22 mouse cellular contexts compared by ENCODE assay signal in genomic region chr16:45350767-45351166, GRCm38 (mm10). TPM values are rescaled to one million over a fixed set of nuclear protein-coding genes. Genes with fewer than 3 reads are reported as not detected.
"Had no signal": no experiment of that assay in that cellular context is flagged by ENCODE, and none has a peak within 500 bp of the region (broad histone marks: within the 10 kb centered on the region; RNA-seq: fewer than 3 reads in every experiment).

No protein-coding gene starts in this region.

- H3K4me2 ChIP-seq: limb, embryonic 13.5 days; liver, embryonic 12.5 days; liver, embryonic 15.5 days; midbrain, embryonic 12.5 days; neural tube, embryonic 13.5 days; stomach, embryonic 15.5 days had no signal

- H3K27me3 ChIP-seq: limb, embryonic 13.5 days; liver, embryonic 12.5 days; liver, embryonic 15.5 days; midbrain, embryonic 12.5 days; neural tube, embryonic 13.5 days; stomach, embryonic 15.5 days had no signal

- DNase-seq: kidney, adult 9 months; kidney, postnatal 25 days; layer of hippocampus, adult 9-11 months; liver; lung, adult 18-20 months; lung, postnatal 36 days; retina, postnatal 1 day; right cerebral cortex, postnatal 25 days; spleen, adult 18-20 months; thymus, adult 18-20 months; thymus, postnatal 36 days had no signal

- H3K36me3 ChIP-seq: limb, embryonic 10.5 days; limb, embryonic 13.5 days; liver, embryonic 12.5 days; liver, embryonic 15.5 days; midbrain, embryonic 12.5 days; neural tube, embryonic 13.5 days; stomach, embryonic 15.5 days had no signal

- H3K9ac ChIP-seq: limb, embryonic 13.5 days; liver, embryonic 12.5 days; liver, embryonic 15.5 days; midbrain, embryonic 12.5 days; neural tube, embryonic 13.5 days; stomach, embryonic 15.5 days had no signal

- H3K27ac ChIP-seq: layer of hippocampus, adult 2 months; limb, embryonic 10.5 days; limb, embryonic 13.5 days; liver, embryonic 12.5 days; liver, embryonic 15.5 days; midbrain, embryonic 12.5 days; neural tube, embryonic 13.5 days; stomach, embryonic 15.5 days had no signal

- ATAC-seq: liver, embryonic 12.5 days; midbrain, embryonic 16.5 days had no signal

- H3K4me1 ChIP-seq: limb, embryonic 10.5 days; limb, embryonic 13.5 days; liver, embryonic 12.5 days; liver, embryonic 15.5 days; midbrain, embryonic 12.5 days; neural tube, embryonic 13.5 days; stomach, embryonic 15.5 days had no signal

- H3K9me3 ChIP-seq: limb, embryonic 10.5 days; limb, embryonic 13.5 days; liver, embryonic 12.5 days; liver, embryonic 15.5 days; midbrain, embryonic 12.5 days; neural tube, embryonic 13.5 days; stomach, embryonic 15.5 days had no signal

- H3K4me3 ChIP-seq: layer of hippocampus, adult 2 months; limb, embryonic 10.5 days; limb, embryonic 13.5 days; liver, embryonic 12.5 days; liver, embryonic 15.5 days; midbrain, embryonic 12.5 days; myocyte; neural tube, embryonic 13.5 days; stomach, embryonic 15.5 days had no signal

RNA-seq across cellular contexts. Expression of gene Cd200, which starts 58.1 kb away (rescaled TPM):
- total RNA-seq: megakaryocyte-erythroid progenitor cell, adult 5-6 weeks had no signal
